Mouse (Mus musculus) left cerebral cortex, postnatal 10 days (tissue): Measurements from ENCODE around the gene Olfr8. TPM values are rescaled to one million over a fixed set of nuclear protein-coding genes. Genes with fewer than 3 reads are reported as not detected.
"Not testable (repeated sequence)": the region's sequence is repeated elsewhere in the genome, so short reads cannot be mapped to it uniquely, and the experiment has no call there.

Source experiments
- DNase-seq, 2 experiments: peaks; one replicate each; pipeline ENCODE4 v3.0.0; 2021 to 2022; ENCODE audit warnings: low spot score in 2 of 2, mixed read lengths in 1 of 2; ENCODE audit errors: extremely low spot score in 1 of 2
- intact Hi-C: fragments of 180-260 bp; cut with DNase I; formaldehyde crosslinking; loops from one replicate; pipeline ENCODE4 v1.15.1; 2025
- total RNA-seq, 2 experiments: library from RNA; stranded (reverse); gene quantifications; 2 replicates each; pipeline ENCODE4 v1.2.3; 2021

The Olfr8 gene
- total RNA-seq, result not detected

GRCm38 (mm10) chr10:78950336-78950735 is at the start of gene Olfr8:
Gene Olfr8 (plus strand): TSS chr10:78950636.
- DNase-seq, intact Hi-C loops: not testable (repeated sequence)

GRCm38 (mm10) chr10:78912871-78913270 is 37.6 kb upstream of the Olfr8 start, which contains the start of gene Olfr1354:
Gene Olfr1354 (plus strand): TSS chr10:78913171.
- intact Hi-C loops, DNase-seq: not testable (repeated sequence)

- DNase-seq, intact Hi-C loops: not testable (repeated sequence)
These were observed 12.6 kb downstream of the Olfr8 start, which contains the start of gene Olfr1353 for GRCm38 (mm10) chr10:78963009-78963408. Gene Olfr1353 (plus strand): TSS chr10:78963309.

- DNase-seq, result no peak
- intact Hi-C loops, result no loop called here
These were observed 30.3 kb downstream of the Olfr8 start, which contains the start of gene Olfr1352 for GRCm38 (mm10) chr10:78980750-78981149. Gene Olfr1352 (plus strand): TSS chr10:78981050.

Other genes starting within 250 kb of the Olfr8 start
- not detected for gene Casp14, start 232.3 kb upstream of the Olfr8 start, total RNA-seq
- under 1 TPM; 0.20 to 0.32 TPM for gene Ccdc105, start 197.6 kb upstream of the Olfr8 start, total RNA-seq
- 10 to 100 TPM; 17.3 to 18.4 TPM for gene Slc1a6, start 170.1 kb upstream of the Olfr8 start, total RNA-seq
- not detected for gene Olfr1356, start 98.5 kb upstream of the Olfr8 start, total RNA-seq
- gene Olfr1355, start 75.1 kb upstream of the Olfr8 start, total RNA-seq, result not detected
- not detected for gene Olfr1354, start 37.5 kb upstream of the Olfr8 start, total RNA-seq
- not detected for gene Olfr1353, start 12.7 kb downstream of the Olfr8 start, total RNA-seq
- gene Olfr1352, start 30.4 kb downstream of the Olfr8 start, total RNA-seq, result not detected
- not detected for gene Olfr1351, start 61.8 kb downstream of the Olfr8 start, total RNA-seq
- not detected for gene Olfr57, start 78.1 kb downstream of the Olfr8 start, total RNA-seq
- gene 2610008E11Rik, start 147.0 kb downstream of the Olfr8 start, total RNA-seq, result 10 to 100 TPM; 23.4 to 23.7 TPM
- gene Vmn2r80, start 198.1 kb downstream of the Olfr8 start, total RNA-seq, result not detected